Mouse (Mus musculus): Measurements from ENCODE around the gene Ranbp1.

Ranbp1 gene

GRCm38 (mm10) chr16:18233919-18234670, 14.4 kb downstream of the Ranbp1 start:
- peak; percentile 7 for DNase-seq

DNA sequence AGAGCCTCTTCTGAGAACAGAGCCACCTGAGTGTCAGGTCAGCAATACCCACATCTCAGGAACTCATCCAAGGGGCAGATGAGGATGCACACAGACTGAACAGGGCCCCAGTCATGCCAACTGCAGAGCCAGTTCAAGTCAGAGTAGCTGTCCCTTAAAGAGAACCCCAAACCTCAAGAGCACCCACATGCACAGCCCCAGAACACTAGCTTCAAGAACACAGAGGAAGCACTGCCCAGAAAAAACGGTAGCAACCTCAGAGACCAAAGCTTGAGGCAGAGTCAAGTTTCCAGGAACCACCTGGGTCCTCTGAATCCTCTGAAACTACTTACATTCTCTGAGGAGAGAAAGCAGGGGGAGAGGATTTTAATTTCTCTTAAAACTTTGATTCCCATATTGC, 15.1 kb downstream of the Ranbp1 start:
- DNase-seq: no peak

DNA sequence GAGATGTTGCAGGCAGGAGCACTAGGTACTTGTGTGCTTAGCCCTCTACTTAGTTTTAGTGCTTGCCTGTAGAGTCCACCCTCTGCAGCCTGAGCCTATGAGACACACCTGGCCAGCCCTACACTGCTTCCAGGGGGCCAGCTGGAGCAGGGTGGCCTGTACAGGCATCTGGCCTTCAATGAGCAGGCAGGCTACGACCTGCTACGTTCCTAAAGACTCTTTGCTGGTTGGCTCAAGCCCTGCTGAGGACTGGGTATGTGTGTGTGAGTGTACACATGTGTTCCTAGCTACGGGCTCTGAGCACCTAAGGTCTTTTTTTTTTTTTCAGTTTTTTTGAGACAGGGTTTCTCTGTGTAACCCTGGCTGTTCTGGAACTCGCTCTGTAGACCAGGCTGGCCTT, 17.1 kb downstream of the Ranbp1 start:
- no peak for DNase-seq

GRCm38 (mm10) chr16:18231047-18231446, 17.5 kb downstream of the Ranbp1 start:
- DNase-seq: no peak

- no peak for DNase-seq
Observed at GRCm38 (mm10) chr16:18230617-18231016, 17.9 kb downstream of the Ranbp1 start.

DNA sequence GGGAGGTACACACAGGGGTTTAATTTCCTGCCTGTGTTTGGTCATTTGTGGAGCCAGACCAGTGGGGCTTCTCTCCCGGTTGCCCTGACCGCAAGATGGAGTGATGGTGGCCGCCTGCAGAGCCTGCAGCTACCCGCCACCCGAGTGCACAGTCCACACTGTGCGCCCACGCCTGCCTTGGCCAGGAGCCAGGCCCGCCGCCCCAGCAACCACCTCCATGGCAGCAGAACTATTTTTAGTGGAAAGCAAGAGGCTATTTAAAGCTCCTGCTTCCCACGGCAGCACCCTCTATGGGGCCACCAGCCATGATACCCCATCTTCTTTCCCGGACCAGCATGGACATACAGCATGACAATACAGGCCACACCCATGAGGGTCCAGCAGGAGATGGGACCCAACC, 18.9 kb downstream of the Ranbp1 start:
- peak; percentile 15 for DNase-seq

DNA sequence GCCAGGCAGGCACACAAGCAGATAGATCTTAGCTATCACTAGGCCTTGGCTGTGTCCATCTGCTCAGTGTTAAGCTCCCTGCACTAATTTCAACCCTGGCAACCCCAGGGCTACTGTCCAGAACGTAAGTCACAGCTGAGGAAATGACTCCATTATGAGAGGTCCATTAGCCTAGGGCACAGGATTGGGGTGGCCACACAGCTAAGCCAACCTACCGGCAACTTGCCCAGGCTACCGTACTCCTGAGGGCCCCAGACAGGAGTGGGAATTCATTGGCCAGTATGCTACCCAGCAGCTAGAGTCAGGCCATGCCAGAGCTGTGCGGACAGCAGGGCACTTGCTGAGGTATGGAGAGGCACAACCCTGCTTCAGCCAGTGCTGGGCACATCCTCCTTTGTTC, 19.7 kb downstream of the Ranbp1 start:
- DNase-seq: no peak

GRCm38 (mm10) chr16:18227897-18228422, 20.6 kb downstream of the Ranbp1 start:
- no peak for DNase-seq

DNA sequence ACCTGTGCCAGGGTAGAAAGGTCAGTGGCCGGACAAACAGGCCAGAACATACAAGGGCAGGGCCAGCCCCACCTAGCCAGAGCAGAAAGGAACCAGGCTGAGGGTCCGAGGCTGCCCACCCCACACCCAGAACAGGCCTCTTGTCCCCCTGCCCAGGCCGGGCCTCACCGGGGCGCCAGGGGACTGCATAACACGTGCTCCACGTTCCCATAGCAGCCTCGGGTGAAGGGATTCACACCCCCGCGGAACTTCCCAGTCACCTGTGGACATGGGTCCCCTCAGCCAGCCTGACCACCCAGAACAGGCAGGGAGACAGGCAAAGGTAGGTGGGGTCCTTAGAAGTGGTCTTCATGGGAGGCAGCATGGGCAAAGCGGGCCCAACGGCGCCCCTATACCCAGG, 21.3 kb downstream of the Ranbp1 start:
- no peak for DNase-seq

- no peak for DNase-seq
Observed at GRCm38 (mm10) chr16:18222188-18222587, 26.3 kb downstream of the Ranbp1 start.

DNA sequence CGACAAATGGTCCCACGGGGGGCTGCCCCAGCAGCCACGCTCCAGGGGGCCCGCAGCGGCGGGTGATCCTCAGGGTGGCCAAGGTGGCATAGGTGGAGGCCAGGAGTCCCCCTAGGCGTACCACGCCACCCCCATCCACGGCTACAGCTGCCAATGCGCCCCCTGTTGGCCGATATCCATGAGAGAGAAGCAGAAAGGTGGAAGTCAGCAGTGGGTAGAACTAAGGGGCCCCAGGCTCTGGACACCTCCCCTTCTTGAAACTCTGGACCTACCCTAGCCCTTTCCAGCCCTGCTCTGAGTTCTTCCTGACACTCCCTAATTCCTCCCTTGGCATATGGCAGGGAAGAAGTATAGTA, 27.0 kb downstream of the Ranbp1 start:
- DNase-seq: no peak

- no peak for DNase-seq
Observed at GRCm38 (mm10) chr16:18220856-18221542, 27.5 kb downstream of the Ranbp1 start.

DNA sequence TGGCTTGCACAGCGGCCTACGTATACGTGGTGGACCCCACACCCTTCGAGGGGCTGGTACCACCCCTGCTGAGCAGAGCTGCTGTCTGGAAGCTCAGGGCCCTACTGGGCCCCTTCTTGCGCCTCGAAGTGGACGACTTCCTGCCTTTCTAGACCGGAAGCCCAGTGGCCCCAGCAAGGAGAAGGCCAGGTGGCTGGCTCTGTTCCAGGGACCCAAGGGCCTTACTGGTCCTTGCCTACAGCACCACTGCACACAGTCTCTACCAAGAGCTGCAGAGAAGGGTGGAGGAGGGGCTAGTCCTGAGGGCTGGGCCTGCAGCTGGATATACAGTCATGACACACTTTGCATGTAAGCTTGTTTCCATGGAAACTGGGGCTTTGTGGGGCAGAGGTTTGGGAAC, 28.5 kb downstream of the Ranbp1 start:
- no peak for DNase-seq

- DNase-seq: no peak
Observed at GRCm38 (mm10) chr16:18218580-18218996, 29.9 kb downstream of the Ranbp1 start.

- no peak for DNase-seq
Observed at GRCm38 (mm10) chr16:18217579-18217978, 31.0 kb downstream of the Ranbp1 start, which contains the start of gene Ccdc188. TSS of gene Ccdc188 (plus strand) at chr16:18217879.

- DNase-seq: peak; percentile 18
Observed at GRCm38 (mm10) chr16:18214858-18215257, 33.7 kb downstream of the Ranbp1 start.

DNA sequence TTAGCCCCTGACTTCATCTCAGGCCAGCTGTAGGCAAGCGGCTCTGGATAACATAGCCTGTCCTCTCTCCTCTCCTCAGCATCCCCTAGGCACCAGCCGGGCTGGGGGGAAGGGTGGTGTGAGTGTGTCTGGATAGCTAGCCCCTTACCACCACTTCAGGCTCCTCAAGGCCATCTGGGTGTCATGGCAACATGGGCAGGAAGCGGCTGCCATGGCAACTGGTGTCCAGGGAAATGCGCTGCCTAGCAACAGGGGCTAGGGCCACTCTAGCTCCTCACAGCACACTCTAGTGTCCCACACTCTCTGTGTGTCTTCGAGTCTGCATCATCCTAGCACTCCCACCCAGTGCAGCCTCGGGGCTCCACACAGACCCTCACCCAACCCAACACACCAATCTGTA, 34.8 kb downstream of the Ranbp1 start:
- no peak for DNase-seq

DNA sequence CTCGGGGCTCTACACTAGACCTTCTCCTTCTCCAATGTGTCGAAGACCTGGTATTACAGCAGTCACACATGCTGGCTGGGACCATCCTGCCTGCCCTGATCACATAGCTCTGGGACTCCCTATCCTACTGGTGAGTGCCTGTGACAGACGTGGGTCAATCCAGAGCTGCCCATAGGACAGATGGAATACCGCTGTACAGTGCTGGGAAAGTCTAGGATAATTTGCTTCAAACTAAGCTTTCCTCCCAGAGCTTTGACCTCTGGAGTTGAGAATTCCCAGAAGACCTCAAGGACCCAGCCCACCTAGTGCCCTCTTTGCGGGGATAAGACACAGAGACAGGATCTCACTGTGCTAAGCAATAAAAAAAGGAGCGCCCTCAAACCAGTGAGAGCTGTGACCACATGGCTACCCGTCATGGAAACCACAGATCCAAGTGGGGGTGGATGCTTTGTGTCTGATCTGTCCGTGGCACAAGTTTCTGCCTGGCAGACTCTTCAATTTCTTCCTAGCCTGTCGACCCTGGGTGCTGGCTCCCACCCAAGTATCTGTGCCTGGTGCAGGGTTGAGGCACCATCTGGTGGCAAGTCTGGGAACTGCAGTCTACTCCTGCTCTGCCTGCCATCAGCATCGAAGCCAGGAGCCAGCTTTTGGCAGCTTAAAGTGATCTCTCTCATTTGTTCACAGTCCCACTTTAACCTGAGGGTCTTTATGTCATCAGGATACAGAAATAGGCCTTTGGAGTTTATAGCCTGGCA, 36.9 kb downstream of the Ranbp1 start:
- DNase-seq: peak; percentile 89

- peak; percentile 82 for DNase-seq
Observed at GRCm38 (mm10) chr16:18210701-18211416, 37.7 kb downstream of the Ranbp1 start.

GRCm38 (mm10) chr16:18203430-18204091, 45.0 kb downstream of the Ranbp1 start:
- DNase-seq: no peak

DNA sequence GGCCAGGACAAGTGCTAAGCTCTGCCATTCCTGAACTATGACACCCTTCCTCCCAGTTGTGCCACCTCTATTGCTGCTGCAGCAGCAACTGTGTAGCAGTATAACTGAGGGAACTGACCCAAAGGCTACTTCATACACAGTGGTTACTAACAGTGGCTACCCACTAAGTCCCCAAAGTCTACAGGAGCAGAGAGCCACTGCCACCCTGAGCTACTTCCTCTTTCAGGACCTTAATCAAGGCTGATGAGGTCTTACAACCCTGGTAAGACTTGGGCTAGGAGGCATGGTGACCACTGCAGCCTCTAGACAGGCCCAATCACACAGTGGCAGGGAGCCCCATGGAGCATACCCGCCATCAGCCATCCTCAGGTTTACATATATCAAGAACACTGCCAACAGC, 46.5 kb downstream of the Ranbp1 start:
- no peak for DNase-seq

- no peak for DNase-seq
Observed at GRCm38 (mm10) chr16:18201620-18202019, 46.9 kb downstream of the Ranbp1 start.

Data from lung, postnatal 36 days (tissue).